Mouse (Mus musculus): Measurements from ENCODE around the gene 4930568D16Rik.
A peak's percentile ranks its signal among the peaks of the same experiment; 100 is the strongest.

The 4930568D16Rik gene

DNA sequence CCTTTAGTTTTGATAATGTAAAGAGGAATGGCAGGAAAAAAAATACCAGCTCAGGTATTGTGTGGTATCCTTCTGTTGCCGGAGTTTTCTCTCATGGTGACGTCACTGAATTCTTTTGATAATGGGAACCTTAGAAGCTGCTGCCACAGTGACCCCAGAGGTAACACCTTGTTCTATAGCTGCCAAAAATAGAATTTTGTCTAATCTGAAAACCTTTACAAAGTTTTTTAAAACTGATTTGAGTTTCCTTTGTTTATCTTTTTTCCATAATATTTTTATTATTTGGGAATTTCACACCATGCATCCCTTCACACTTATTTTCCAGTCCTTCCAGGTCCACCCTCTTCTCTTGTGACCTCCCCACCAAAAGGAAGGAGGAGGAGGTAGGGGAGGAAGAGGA is at the start of gene 4930568D16Rik:
TSS of gene 4930568D16Rik (minus strand) at position 101 of the 400 bp plus-strand sequence.
- DNase-seq (ENCODE audit: low spot score in 2 of 2), result no peak

DNA sequence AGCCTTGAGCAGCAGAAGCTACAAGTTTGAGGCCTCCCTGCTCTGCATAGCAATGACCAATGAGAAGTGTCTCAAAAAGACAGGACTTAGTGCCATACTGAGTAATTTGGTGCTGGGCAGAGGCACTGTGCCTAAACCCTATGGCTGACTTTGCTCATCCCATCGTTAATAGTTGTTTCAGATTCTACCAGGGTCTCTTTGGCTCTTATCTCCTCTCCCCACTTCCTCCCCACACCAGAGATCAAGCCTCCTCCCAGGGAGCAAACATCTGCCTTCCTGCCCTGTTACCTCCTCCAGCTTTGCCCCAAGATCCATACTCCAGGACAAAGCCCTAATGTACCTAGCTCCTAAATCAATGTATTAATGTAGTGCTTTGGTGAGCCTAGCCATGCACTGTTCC is 49.7 kb upstream of the 4930568D16Rik start:
- DNase-seq (ENCODE audit: low spot score in 2 of 2), result no peak

GRCm38 (mm10) chr2:35416473-35416872 is 48.9 kb upstream of the 4930568D16Rik start:
- no peak for DNase-seq (ENCODE audit: low spot score in 2 of 2)

- DNase-seq (ENCODE audit: low spot score in 2 of 2), result peak in 1 of 2 experiments; percentile 28
Observed at GRCm38 (mm10) chr2:35412810-35413209, 45.3 kb upstream of the 4930568D16Rik start.

GRCm38 (mm10) chr2:35412246-35412645 is 44.7 kb upstream of the 4930568D16Rik start:
- peak in 1 of 2 experiments; percentile 32 for DNase-seq (ENCODE audit: low spot score in 2 of 2)

GRCm38 (mm10) chr2:35411640-35412190 is 44.2 kb upstream of the 4930568D16Rik start:
- DNase-seq (ENCODE audit: low spot score in 2 of 2), result peak; percentile 13 to 50

DNA sequence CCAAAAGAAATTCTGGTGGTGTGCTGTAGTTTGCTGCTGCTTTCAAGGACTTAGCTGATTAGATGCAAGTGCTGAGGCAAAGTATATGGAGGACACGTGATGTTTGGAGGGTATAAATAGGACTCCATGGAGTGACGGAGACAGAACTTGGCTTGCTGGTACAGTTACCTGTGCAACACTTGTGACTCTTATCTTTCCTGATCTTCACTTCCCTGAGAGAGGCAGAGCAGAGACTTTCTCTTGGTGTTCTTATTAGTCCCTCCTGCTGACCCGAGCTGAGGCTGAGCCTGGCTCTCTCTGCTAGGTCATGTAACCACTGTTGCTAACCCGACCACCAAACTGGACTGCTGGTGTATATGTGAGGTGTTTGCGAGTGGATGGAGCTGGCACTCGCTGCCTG is 41.9 kb upstream of the 4930568D16Rik start:
- no peak for DNase-seq (ENCODE audit: low spot score in 2 of 2)

DNA sequence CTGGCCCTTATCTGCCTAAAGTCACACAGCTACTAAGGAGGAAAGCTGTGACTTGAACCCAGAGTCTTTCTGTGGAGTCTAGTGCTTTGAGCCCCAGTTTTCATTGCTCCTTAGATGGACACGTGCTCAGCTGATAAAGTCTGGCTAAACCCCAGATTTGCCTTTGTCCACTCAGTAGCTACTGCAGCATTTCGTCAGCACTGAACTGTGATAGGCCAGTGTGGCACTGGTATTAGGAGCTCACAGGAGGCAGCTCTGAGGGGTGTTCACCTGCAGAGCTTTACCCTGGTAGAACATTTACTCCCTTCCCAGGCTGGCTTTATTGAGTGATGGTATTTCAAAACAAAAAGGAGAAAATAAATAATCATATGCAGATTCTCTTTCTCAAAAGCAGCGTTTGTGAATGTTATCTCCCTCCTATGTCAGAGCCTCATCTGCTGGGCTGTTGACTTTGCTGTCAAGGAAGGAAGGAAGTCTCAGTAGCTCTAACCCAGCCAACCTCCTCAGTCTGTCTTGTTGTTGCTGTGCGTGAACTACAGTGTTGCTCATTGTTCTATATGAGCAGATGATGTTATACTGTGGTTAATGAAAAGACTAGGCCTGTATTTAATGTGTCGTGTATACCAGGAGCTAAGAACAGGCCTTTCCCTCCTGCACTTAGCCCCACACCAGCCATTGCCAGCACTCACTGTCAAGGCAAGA is 41.0 kb upstream of the 4930568D16Rik start:
- DNase-seq (ENCODE audit: low spot score in 2 of 2), result no peak

DNA sequence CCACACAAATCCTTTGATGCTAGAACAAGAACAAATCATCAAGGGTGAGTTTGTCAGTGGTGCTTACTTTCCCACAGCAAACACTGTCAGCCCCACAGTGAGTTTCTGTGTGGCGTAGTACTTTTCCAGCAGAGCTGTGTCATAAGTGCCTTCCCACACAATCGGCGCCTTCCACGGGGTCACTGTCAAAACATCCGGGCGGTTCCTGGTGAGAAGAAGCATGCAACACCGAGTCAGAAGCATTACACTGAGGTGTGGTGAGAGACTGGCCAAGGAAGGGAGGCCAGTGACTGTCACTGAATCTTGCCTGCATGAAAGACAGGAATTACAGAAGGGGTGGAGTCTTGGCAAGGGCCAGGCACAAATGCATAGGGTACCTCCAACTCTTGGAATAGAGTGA is 40.3 kb upstream of the 4930568D16Rik start:
- no peak for DNase-seq (ENCODE audit: low spot score in 2 of 2)

DNA sequence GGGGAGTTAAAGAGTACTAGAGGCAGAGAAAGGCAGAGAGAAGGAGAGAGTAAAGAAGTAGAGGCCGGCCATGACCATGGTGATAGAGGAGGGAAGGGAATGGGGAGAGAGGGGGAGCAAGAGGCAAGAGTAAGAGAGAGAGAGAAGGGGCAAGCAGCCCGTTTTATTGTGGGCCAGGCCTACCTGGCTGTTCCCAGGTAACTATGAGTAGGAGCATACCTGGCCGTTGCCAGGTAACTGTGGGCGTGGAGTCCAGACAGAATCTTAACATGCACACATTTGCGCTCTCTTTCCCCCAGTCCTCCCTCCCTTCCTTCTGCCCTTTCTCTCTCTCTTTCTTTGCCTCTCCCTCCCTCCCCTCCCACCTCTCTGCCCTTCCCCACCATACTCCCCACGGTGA is 39.7 kb upstream of the 4930568D16Rik start:
- no peak for DNase-seq (ENCODE audit: low spot score in 2 of 2)

- DNase-seq (ENCODE audit: low spot score in 2 of 2), result no peak
Observed at GRCm38 (mm10) chr2:35406611-35407010, 39.1 kb upstream of the 4930568D16Rik start.

DNA sequence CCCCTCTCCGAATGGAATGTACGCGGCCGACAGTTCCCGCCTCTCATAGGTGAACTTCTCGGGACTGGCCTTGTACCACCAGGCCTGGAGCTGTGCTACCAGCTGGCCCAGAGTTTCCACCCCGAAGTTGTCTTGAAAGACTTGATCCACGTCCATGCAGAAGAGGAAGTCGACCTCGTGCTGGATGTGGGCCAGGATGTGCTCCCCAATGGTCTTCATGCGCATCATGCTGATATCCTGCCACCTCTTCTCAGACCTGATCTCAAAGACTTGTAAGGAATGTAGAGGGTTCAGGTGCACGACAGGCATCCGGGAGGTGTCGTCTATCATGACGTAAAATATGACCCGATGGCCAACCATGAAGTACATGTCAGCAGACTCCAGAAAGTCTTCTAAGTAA is 34.9 kb upstream of the 4930568D16Rik start:
- DNase-seq (ENCODE audit: low spot score in 2 of 2), result no peak

GRCm38 (mm10) chr2:35400739-35401138 is 33.2 kb upstream of the 4930568D16Rik start:
- DNase-seq (ENCODE audit: low spot score in 2 of 2), result no peak

- DNase-seq (ENCODE audit: low spot score in 2 of 2), result no peak
Observed at GRCm38 (mm10) chr2:35398184-35398828, 30.8 kb upstream of the 4930568D16Rik start.

- peak; percentile 52 to 65 for DNase-seq (ENCODE audit: low spot score in 2 of 2)
Observed at GRCm38 (mm10) chr2:35397590-35398173, 30.2 kb upstream of the 4930568D16Rik start.

DNA sequence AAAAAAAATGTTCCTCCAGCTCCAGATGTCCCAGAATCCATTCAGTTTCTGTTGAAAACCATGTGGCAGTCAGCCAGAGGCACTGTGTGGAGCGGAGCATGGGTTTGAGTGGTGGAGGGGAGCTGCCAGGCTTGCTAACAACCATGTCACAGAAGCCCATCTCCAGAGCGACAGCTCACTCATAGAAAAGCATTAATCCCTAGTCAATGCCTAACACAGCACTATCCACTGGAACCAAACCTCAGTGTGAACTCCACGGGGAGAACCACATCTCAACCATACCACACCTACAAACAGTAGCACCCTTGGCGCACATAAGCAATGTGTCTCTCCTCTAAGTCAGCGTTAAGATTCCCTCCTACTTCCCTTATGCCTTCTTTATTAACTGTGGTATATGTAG is 29.6 kb upstream of the 4930568D16Rik start, which contains the start of gene 4930402F06Rik:
TSS of gene 4930402F06Rik (minus strand) at position 80 of the 400 bp plus-strand sequence.
- no peak for DNase-seq (ENCODE audit: low spot score in 2 of 2)

DNA sequence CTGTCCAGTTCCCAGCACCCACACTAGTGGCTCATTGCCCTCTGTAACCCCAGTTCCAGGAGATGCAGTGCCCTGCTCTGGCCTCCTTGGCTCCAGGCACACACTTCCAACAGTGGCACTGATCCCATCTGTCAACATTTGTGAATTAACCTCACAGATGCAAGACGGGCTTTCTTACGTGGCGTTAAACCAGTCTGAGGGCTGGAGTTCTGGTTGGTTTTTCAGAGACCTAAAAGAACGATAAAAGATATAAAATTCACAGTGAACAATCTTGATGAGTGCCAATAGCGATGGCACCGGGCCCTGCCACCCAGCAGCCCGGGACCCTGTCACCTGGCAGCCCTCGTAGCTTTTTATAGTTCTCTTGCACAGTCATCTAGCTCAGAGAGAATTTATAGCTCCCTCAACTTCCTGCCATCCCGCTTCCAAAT is 17.9 kb upstream of the 4930568D16Rik start:
- DNase-seq (ENCODE audit: low spot score in 2 of 2), result no peak

GRCm38 (mm10) chr2:35379306-35379705 is 11.8 kb upstream of the 4930568D16Rik start:
- DNase-seq (ENCODE audit: low spot score in 2 of 2), result no peak

GRCm38 (mm10) chr2:35377600-35377999 is 10.1 kb upstream of the 4930568D16Rik start:
- no peak for DNase-seq (ENCODE audit: low spot score in 2 of 2)

GRCm38 (mm10) chr2:35373003-35373402 is 5.5 kb upstream of the 4930568D16Rik start:
- DNase-seq (ENCODE audit: low spot score in 2 of 2), result peak; percentile 9 to 21

DNA sequence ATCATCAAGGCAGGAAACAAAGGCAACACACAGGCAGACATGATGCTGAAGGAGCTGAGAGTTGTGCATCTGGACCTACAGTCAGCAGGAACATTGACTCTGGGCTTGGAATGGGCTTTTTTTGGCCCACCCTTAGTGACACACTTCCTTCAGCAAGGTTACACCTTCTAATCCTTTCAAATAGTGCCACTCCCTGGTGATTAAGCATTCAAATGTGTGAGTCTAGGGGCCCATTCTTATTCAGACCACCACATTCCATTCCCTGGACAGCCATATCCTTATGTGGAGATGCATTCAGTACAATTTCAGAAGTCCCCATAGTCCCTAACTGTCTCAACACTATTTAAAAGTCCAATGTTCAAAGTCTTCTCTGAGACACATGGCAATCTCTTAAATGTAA is 3.2 kb upstream of the 4930568D16Rik start:
- DNase-seq (ENCODE audit: low spot score in 2 of 2), result no peak

DNA sequence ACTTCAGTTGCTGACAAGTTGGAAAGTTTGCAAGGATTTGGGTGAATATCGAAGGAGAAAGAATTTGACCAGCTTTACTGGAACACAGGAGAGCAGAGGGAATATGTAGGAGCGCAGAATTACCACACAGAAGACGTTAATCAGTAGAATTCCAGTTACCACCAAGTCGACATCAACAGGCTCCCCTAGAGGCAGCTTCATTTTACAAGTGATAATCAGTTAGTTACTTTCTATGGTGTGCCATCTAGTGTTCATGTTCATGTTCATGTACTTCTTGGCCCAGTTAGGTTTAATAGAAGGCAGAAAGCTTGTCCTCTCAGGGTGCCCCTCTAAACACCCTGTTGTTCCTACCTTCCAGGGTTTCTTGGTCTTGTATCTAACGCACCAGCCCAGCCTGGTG is 18.3 kb downstream of the 4930568D16Rik start:
- no peak for DNase-seq (ENCODE audit: low spot score in 2 of 2)

Data from natural killer cell, adult 2 months (primary cell).